Mouse (Mus musculus): ENCODE measurements around the gene Nlgn1.

GRCm38 (mm10) chr3:25660285-25660684 is 672.0 kb downstream of the Nlgn1 start:
- TF ChIP-seq CTCF (IDR thresholded peaks at IDR 0.05; ENCODE audit: insufficient read depth, low read depth, low read length) = no peak
- no peak for TF ChIP-seq POLR2A (IDR thresholded peaks at IDR 0.05; ENCODE audit: insufficient read depth, low read depth, low read length)
